Mouse (Mus musculus) cerebral cortex, adult 2 months (tissue): ENCODE results near the gene Cfap44.

ENCODE experiments used
- WGBS: fragments of 180-500 bp; shearing (Covaris S2); methylation state at CpG from one replicate; pipeline ENCODE4 v1.1.7; 2018; 5-methylcytosine and 5-hydroxymethylcytosine counted together

The Cfap44 gene

DNA sequence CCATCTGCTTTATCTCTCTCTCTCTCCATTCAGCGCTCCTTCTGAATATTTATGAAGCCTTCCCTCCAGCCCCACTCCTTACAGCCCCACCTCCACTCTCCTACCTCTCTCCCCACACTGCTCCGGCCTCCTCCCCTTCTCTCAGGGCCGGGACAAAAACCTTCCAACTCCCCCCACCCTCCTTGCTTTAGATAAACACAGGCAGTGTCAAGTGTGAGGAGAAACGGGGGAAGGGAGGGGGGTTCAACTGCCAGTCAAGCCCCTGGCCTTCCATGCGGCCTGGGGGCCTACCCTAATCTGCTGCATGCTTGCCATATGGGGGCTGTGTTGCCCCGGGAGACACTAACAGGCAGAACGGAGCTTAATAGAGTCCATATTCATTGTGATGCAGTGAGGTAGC, 136.2 kb downstream of the Cfap44 start:
- WGBS: 10% methylated on average over 7 of the region's 7 CpGs

DNA sequence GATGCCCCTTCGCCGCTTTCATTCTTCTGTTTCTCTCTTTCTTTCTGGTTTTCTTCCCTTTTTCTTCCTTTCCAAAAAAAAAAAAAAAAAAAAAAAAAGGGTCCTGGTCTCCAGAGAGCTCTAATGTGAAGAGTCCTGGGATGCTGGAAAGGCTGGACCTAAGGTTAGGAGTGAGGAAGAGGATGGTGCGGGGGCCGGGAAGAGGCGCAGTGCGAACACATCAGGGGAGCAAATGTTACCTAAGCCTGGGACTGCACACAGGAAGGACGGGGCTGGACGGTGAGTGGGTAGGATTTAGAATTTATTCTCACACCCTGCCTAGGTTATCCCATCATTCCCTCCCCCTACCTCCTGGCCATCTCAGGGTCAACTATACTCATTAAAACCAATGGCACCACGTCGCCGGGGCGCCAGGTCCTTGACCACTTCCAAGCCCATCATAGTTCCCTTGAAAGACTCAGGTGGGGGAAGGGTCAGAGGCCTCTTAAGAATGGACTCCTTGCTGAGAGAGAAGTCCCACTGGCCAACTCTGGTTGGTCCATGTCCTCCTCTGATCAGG, 136.7 kb downstream of the Cfap44 start:
- WGBS: 31% methylated on average over 12 of the region's 12 CpGs
